Mouse (Mus musculus) 416B (cell line): ENCODE measurements around the gene Orc1.

Experiments used
- DNase-seq: peaks from one replicate; pipeline ENCODE4 v3.0.0; 2011; ENCODE audit warnings: low read depth

Orc1 gene

DNA sequence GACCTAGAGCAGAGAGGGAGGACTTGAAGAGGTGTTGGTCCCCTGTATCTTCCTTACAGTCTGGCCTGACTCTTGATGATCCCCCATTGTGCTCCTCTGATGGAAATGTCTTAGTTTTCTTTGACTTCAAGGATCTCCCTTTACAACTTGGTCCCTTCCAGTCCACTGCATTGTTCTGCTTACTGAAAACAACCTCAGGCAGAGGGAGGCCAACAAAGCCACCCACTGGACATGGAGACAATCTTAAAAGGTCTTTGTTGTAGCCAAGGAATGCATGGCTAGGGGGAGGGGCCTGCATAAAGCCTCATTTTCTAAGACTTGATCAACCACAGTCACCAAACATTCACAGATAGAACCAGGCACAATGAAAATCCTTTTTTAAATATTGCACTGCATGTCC is 55.9 kb downstream of the Orc1 start:
- no peak for DNase-seq

DNA sequence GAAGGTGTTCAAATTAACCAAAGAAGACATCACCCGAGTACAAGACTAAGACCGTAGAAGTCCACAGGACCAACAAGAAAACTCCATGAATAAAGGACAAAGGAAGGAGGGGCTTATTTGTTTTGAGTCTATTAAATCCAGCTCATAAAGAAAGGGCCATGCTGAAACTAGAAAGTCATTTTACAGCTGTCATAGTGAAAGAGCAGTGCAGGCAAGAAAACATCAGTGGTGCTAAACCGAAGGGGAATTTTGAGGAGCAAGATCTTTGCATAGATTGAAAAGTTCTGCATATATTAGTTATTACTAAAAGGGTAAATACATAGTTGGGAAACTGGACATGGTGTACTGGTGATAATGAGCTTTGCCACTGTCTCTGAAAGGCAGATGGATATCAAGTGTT is 58.5 kb downstream of the Orc1 start:
- no peak for DNase-seq

DNA sequence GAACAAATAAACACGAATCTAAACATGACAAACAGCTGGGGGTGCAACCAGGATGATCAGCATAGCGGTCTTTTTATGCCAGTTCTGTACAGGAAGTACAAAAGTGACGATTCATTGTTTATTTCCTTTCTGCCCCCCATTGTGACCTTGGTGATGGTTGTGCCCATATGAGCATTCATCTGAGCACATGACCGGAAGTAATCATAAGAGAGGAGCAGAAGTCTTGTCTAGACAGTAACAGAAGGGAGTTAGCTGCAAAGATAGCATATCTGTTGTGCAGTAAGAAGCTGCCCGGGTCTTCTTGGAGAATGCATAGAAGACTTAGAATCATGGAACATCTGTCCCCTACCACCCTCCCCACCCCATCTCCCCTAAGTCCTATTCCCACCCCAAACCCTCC is 59.5 kb downstream of the Orc1 start:
- DNase-seq, result peak; percentile 86

DNA sequence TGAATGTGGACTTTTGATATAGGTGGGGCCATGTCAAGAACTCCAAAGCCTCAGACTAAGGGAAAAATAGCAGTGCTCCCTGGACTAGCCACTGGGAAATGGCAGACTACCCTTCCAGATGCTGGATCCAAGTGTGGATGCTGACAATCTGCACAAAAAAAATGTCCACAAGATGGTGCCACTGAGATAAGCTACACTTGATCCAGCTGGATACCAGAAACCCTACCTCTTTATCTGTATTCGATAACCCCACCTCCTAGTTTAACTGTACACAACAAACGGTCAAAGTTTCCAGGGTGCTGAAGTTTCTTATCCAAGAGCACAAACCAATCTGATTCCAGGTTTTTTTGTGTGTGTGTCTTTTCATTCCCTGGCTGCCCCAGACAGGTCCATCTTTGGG is 85.2 kb downstream of the Orc1 start:
- DNase-seq, result peak; percentile 57
